ENCODE assay signal across 12 mouse cellular contexts in the genomic region with DNA sequence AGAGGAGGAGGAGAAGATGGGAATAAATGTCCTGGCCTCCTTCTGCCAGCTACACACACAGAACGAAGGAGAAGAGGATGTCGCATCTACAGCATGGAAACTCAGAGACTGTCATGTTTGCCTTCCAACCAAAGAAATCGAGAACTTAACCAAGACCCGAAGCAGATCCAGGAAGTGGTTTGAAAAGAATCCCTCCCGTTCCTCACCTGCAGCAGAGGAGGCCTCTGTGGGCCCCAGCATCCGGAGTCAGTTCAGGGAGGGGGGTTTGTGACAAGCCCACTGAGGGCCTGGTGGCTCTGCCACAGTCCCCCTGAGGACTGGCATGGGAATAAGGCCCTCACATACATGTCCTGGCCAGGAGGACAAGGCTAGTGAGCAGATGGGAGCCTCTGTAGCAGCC. TPM values are rescaled to one million over a fixed set of nuclear protein-coding genes. Genes with fewer than 3 reads are reported as not detected.
DNase-seq lines count a peak whose midpoint lies in the region.
"Had no signal": no experiment of that assay in that cellular context is flagged by ENCODE, and none has a peak within 500 bp of the region (broad histone marks: within the 10 kb centered on the region; RNA-seq: fewer than 3 reads in every experiment).

No protein-coding gene starts in this region.

- intact Hi-C loops in left cerebral cortex, postnatal 25 days (cut with DNase I), result no loop called here

- DNase-seq in CD4-positive, CD25-positive, alpha-beta regulatory T cell, adult 2 months (ENCODE audit: low read depth, low spot score), result peak; percentile 74
- peak; percentile 74 for DNase-seq in T-cell, adult 2 months (ENCODE audit: low spot score)
- DNase-seq in naive thymus-derived CD4-positive, alpha-beta T cell, adult 2 months (ENCODE audit: low read depth), result peak; percentile 82
- peak; percentile 86 for DNase-seq in thymus, postnatal 14 days
- no peak for DNase-seq in left cerebral cortex, postnatal 25 days (ENCODE audit: low spot score in 2 of 2)
- no peak for DNase-seq in left cerebral cortex, adult 9 months (ENCODE audit: low spot score in 2 of 2)
- DNase-seq in gastrocnemius, postnatal 25 days, result no peak
- DNase-seq: cerebellum, adult 11-12 months; embryo, embryonic 11 days; heart, adult 2 months; lung, postnatal 36 days had no signal

RNA-seq across cellular contexts. Expression of a gene that starts 16.2 kb away (rescaled TPM):
- 10 to 100 TPM; 66.1 to 68.8 TPM for total RNA-seq in left cerebral cortex, postnatal 25 days (2021)
- total RNA-seq in gastrocnemius, postnatal 25 days (2021), result 10 to 100 TPM; 13.6 to 15.5 TPM

RNA-seq across cellular contexts. Expression of a gene that starts 40.0 kb away (rescaled TPM):
- total RNA-seq in left cerebral cortex, postnatal 25 days (2021), result 1 to 10 TPM; 6.7 to 8.4 TPM
- total RNA-seq in gastrocnemius, postnatal 25 days (2021), result 1 to 10 TPM; 3.5 to 4.2 TPM

RNA-seq across cellular contexts. Expression of a gene that starts 47.1 kb away (rescaled TPM):
- total RNA-seq in left cerebral cortex, postnatal 25 days (2021), result under 1 TPM; 0.34 to 0.41 TPM
- not detected for total RNA-seq in gastrocnemius, postnatal 25 days (2021)
- total RNA-seq: heart, adult 2 months; heart, postnatal 25 days had no signal

RNA-seq across cellular contexts. Expression of a gene that starts 52.9 kb away (rescaled TPM):
- 1 to 10 TPM; 2.4 to 2.9 TPM for total RNA-seq in left cerebral cortex, postnatal 25 days (2021)
- 1 to 10 TPM in 1 of 2 experiments, under 1 TPM in 1; 0.97 to 1.1 TPM for total RNA-seq in gastrocnemius, postnatal 25 days (2021)

Comparison
In these comparisons a context has a peak if more than half of its experiments do, and no peak if none do; other contexts are left out.
1. DNase-seq: peak in CD4-positive, CD25-positive, alpha-beta regulatory T cell, adult 2 months (single experiment), T-cell, adult 2 months (single experiment), naive thymus-derived CD4-positive, alpha-beta T cell, adult 2 months (single experiment) and thymus, postnatal 14 days (single experiment); none in left cerebral cortex, postnatal 25 days (0 of 2), left cerebral cortex, adult 9 months (0 of 2) and gastrocnemius, postnatal 25 days (single experiment).
2. RNA of a gene that starts 16.2 kb away (total RNA-seq): 66.1 to 68.8 TPM in left cerebral cortex, postnatal 25 days; 13.6 to 15.5 TPM in gastrocnemius, postnatal 25 days; every median in the first group is over 4 times any median in the second.